Mouse (Mus musculus) bone marrow macrophage, adult 2 months (primary cell): ENCODE results near the gene Ankrd31. TPM values are rescaled to one million over a fixed set of nuclear protein-coding genes. Genes with fewer than 3 reads are reported as not detected.
"Not testable (repeated sequence)": the region's sequence is repeated elsewhere in the genome, so short reads cannot be mapped to it uniquely, and the experiment has no call there.

ENCODE experiments used
- H3K27ac ChIP-seq: 2 replicates; pipeline ENCODE4 v1.5.1; 2012; ENCODE audit warnings: low read depth, low read length; ENCODE audit not compliant: insufficient read depth
- H3K4me1 ChIP-seq: 2 replicates; pipeline ENCODE4 v1.6.1; 2012; ENCODE audit warnings: low read length; ENCODE audit not compliant: control insufficient read depth, insufficient read depth
- H3K4me3 ChIP-seq: 2 replicates; pipeline ENCODE4 v1.5.1; 2012; ENCODE audit warnings: mild to moderate bottlenecking, low read length, moderate library complexity; ENCODE audit not compliant: insufficient read depth
- CTCF ChIP-seq: IDR thresholded peaks from 2 replicates; pipeline ENCODE4 v1.5.1; 2012; ENCODE audit warnings: low read depth, mild to moderate bottlenecking, low read length, moderate library complexity
- POLR2A ChIP-seq: IDR thresholded peaks from 2 replicates; pipeline ENCODE4 v1.6.1; 2012; ENCODE audit warnings: mild to moderate bottlenecking, low read depth, low read length, borderline replicate concordance
- polyA plus RNA-seq: library from polyadenylated mRNA; stranded (reverse); fragments of >200 nt; gene quantifications from 2 replicates; pipeline ENCODE4 v1.2.4, GENCODE M21; 2012; ENCODE audit not compliant: missing spikeins, insufficient read depth, insufficient read length

Ankrd31 gene
- polyA plus RNA-seq, 1 experiment = not detected

GRCm38 (mm10) chr13:96936173-96936777 is 188.2 kb downstream of the Ankrd31 start:
- Histone ChIP-seq H3K4me3 (no peak overlapping the region), H3K27ac (no peak overlapping the region), H3K4me1 (no peaks in the 10 kb centered on the region)
- TF ChIP-seq CTCF (no peak), POLR2A (no peak)

- H3K4me3 ChIP-seq = no peak overlapping the region
- TF ChIP-seq POLR2A (no peak), CTCF (no peak)
- no peaks in the 10 kb centered on the region for H3K4me1 ChIP-seq
- no peak overlapping the region for H3K27ac ChIP-seq
Measured at GRCm38 (mm10) chr13:96937059-96937558, 189.0 kb downstream of the Ankrd31 start.

- Histone ChIP-seq H3K4me3 (no peak overlapping the region), H3K4me1 (no peaks in the 10 kb centered on the region), H3K27ac (no peak overlapping the region)
- TF ChIP-seq POLR2A (no peak), CTCF (no peak)
Measured at GRCm38 (mm10) chr13:96939680-96940079, 191.6 kb downstream of the Ankrd31 start.

GRCm38 (mm10) chr13:96941481-96941880 is 193.4 kb downstream of the Ankrd31 start:
- H3K27ac ChIP-seq, H3K4me1 ChIP-seq, H3K4me3 ChIP-seq: not testable (repeated sequence)

- Histone ChIP-seq H3K27ac (no peak overlapping the region), H3K4me3 (no peak overlapping the region), H3K4me1 (no peaks in the 10 kb centered on the region)
- no peak for TF ChIP-seq POLR2A
- no peak for TF ChIP-seq CTCF
Measured at GRCm38 (mm10) chr13:96943571-96943970, 195.5 kb downstream of the Ankrd31 start.

GRCm38 (mm10) chr13:96945748-96946147 is 197.7 kb downstream of the Ankrd31 start:
- TF ChIP-seq POLR2A (no peak), CTCF (no peak)
- no peaks in the 10 kb centered on the region for H3K4me1 ChIP-seq
- no peak overlapping the region for H3K27ac ChIP-seq
- H3K4me3 ChIP-seq = no peak overlapping the region

- TF ChIP-seq CTCF (no peak), POLR2A (no peak)
- H3K27ac ChIP-seq = no peak overlapping the region
- H3K4me3 ChIP-seq = no peak overlapping the region
- H3K4me1 ChIP-seq = no peaks in the 10 kb centered on the region
Measured at GRCm38 (mm10) chr13:96947722-96948121, 199.7 kb downstream of the Ankrd31 start.

GRCm38 (mm10) chr13:96951880-96952279 is 203.8 kb downstream of the Ankrd31 start:
- no peak for TF ChIP-seq CTCF
- TF ChIP-seq POLR2A = no peak
- H3K4me3 ChIP-seq = no peak overlapping the region
- H3K27ac ChIP-seq = no peak overlapping the region
- no peaks in the 10 kb centered on the region for H3K4me1 ChIP-seq

GRCm38 (mm10) chr13:96956466-96956865 is 208.4 kb downstream of the Ankrd31 start:
- no peaks in the 10 kb centered on the region for H3K4me1 ChIP-seq
- no peak for TF ChIP-seq POLR2A
- TF ChIP-seq CTCF = no peak
- no peak overlapping the region for H3K4me3 ChIP-seq
- H3K27ac ChIP-seq = no peak overlapping the region

Other genes starting within 250 kb of the Ankrd31 start
- gene Polk, start 205.7 kb upstream of the Ankrd31 start, polyA plus RNA-seq = 13.2 and 18.4 TPM in 2 replicates
- gene Col4a3bp, start 205.7 kb upstream of the Ankrd31 start, polyA plus RNA-seq = 53.0 and 63.0 TPM in 2 replicates
- gene Hmgcr, start 77.3 kb upstream of the Ankrd31 start, polyA plus RNA-seq = 19.5 and 26.5 TPM in 2 replicates
- not detected in 2 replicates for gene Gcnt4, start 176.4 kb downstream of the Ankrd31 start, polyA plus RNA-seq